Mouse (Mus musculus) adrenal gland, adult 18-20 months (tissue): Measurements from ENCODE around the gene Clcnka. TPM values are rescaled to one million over a fixed set of nuclear protein-coding genes. Genes with fewer than 3 reads are reported as not detected.

Experiments used
- DNase-seq, 2 experiments: peaks; one replicate each; pipeline ENCODE4 v3.0.0; 2021 to 2022; ENCODE audit warnings: low spot score in 2 of 2
- long read RNA-seq, 2 experiments: library from polyadenylated mRNA; stranded (forward); transcript quantifications; one replicate each; pipeline ENCODE4 v2.0.0; 2021
- total RNA-seq, 2 experiments: library from RNA; stranded (reverse); gene quantifications; 1 replicate in 1 of 2; 2 replicates in 1 of 2; pipeline ENCODE4 v1.2.3; 2021

The Clcnka gene
- total RNA-seq: not detected
- long read RNA-seq, experiment 1: 0 reads
- long read RNA-seq, experiment 2: 0 reads

DNA sequence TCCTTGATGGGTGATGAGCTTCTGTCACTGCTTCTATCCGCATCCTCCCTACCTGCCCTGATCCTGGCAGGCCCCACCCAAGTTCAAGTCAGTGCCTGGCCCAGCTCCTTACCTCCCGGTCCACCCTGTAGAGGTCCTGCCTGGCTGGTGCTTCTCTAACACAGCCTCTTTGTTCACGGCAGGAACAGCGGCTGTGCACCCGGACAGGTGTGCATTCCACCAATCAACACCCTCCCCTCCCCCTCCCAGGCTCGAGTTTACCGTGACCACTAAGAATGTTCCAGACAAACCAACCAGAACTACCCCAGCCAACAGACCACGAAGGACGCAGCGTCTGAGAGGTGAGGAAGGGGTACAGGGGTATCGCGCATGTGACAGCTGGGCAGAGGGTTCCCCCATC, at the start of gene Clcnka:
Gene Clcnka, minus strand, starts transcription at position 180 of the 400 bp plus-strand sequence.
- no peak for DNase-seq

DNA sequence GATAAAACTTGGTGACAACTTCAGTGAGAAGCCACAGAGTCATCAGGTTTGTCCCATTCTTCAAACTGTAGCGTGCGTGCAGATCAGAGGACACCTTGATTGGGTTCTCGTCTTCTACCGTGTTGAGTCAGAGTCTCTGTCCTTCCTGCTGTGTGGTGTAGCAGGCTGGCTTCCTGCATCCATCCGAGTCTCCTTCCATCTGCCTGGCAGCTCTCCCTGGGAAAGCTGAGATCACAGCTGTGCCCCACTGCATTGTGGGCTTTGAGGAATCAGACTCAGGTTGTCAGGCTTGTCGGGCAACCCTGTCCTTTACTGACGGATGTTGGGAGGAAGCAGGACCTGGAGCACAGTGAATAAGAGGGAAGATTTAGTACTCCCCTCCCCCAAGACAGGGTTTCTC, 47.7 kb upstream of the Clcnka start:
- no peak for DNase-seq

DNA sequence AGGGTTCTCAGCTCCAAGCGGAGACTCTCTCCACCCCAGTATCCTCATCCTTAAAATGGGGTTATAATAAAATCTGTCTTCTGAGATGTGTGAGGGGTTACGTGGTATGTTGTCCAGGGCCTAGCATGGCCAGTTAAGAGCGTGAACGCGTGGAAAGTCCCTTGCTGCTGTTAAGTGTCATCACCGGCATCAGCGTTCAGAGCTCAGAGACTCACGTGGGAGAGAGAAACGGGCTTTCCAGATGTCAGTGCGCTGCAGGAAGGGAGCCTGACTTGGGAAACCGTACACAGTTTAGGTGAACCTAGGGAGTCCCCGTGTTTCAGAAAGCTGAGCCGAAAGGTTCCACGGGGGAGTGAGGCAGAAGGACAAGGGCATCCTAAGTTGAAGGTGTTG, 46.8 kb upstream of the Clcnka start:
- no peak for DNase-seq

DNA sequence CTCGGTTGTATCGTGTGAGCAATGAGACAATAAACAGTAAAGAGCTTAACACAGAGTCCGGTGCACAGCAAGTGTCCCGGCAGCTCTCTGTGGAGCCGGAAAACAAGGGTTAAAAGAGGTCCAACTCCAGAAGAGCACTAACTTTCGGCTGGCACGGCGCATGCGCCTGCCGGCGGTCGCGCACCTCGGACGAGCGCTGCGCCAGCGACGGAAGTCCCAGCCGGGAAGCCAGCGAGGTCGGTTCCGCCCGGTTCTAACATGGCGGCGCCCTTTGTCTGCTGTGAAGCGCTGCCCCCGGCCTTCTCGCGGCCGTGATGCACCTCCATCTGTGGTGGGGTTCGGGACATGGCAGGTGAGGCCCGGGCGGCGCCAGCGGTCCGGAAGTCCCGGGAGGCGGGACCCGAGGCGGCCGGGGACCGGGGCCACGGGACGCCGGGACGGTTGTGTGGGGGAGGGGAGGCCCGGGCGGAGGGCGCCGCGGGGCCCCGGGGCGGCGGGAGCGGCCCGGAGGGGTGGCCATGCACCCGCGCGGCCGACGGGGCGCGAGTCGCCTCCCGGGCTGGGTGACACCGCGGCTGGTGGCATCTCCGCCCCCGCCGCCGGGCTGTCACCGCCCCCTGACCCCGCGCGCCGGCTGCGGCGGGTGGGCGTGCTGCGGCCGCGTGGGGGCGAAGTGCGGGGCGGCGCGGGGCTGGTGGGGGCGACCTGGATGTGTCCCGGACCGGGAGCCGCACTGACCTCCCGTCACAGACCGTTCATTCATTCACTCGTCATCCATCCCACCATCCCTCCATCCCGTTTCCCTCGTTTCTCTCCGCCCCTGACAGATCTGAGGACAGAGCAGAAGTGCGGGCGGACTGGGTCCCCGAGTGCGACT, 46.2 kb upstream of the Clcnka start, which contains the start of gene Zbtb17:
Gene Zbtb17, plus strand, starts transcription at position 204 of the 877 bp plus-strand sequence.
- DNase-seq: peak; percentile 86 to 92

DNA sequence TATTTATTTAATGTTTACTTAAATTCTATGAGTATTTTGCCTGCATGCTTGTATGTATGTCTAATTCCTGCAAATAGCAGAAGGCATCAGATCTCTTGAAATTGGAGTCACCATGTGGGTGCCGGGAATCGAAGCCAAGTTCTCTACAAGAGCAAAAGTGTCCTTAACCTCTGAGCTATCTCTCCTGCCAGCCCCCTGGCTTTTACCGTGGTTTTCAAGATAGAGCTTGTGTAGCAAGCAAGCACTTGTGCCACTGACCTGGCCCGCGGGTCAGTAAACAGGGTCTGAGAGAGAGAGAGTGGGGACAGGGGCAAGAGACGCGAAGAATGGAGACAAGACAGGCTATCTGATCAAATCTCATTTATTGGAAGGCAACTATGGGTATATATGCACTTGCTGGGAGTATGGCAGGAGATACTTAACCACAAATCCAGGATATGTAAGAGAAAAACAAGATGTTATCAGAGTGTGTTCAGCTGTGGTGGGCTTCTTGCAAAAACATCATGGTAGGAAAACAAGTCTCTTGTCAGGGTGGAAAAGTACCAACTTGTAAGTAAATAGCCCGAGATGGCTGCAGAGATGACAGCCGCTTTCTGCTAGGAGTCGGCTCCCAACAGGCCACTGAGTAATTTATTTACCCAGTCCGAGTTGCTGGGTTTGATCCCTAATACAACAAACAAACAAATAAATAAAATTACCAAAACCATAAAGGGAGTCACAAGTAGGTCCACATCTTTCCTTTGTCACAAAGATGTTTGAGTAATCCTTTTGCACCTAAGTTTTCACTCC, 45.3 kb upstream of the Clcnka start:
- no peak for DNase-seq

DNA sequence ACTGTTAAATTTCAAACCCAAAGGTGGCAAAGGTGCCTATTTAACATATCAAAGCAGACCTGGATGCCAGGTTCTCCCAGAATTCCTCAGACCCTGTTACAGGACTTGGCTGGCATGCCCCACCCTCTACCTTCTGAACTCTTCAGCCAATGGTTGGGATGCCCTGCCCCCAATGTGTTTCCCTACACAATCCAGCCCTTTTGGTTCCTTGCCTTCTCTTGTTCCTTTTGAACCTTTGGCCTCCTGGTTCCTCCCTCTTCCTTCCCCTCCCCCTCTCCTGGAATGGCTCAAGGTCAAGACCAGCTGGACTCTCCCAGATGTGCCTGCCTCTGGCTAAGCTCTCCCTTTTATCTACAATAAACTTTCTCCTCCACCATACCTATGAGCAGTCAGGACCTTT, 42.4 kb upstream of the Clcnka start:
- no peak for DNase-seq

DNA sequence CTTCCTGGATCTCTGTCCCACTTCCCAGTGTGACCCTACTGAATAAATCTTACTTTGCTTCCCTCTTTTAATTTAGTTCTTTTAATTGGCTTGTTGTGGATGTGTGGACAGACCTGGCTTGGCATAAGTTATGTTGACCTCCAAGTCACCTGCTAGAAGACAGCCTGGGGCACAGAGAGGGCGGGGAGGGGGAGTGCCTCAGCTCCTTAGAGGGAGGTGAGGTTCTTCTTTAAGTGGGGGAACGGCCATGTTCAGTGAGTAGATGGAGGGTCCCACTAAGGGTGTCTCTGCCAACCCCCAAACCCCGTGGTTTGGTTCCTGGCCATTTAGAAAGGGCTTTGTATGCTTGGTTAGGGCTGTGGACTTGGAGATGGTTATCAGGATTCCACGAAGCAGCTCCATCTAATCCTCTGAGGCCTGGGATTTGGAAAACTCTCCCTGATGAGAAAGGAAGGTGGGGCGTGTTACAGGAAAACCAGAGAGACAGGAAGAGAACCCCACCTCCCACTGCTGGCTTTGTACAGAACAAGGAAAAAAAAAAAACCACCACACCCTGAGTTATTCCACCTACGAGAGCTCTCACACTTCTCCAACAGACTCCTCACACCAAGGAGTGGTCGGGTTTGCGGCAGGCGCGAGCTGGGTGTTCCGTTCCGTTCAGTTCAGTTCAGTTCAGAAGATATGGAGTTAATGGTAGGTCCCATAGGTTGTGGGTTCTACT, 40.7 kb upstream of the Clcnka start:
- DNase-seq: no peak

DNA sequence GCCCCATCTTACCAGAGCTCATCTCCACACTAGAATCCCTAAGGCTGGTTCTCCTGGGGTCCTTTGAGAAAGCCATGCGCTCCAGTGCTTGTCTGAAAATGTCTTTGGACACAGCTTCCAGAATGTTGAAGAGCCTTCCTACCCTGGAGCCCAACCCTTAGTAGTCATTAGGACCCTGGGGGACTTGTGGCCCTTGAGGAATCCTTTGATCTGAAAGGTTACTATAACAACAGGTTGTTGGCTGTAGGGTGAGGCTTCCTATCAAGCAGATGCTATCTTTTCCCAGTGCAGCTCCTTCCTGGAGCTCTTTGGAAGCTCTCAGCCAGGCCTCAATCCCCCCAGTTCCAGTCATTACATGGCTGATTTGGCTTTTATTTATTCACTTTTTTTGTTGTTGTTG, 37.5 kb upstream of the Clcnka start, which contains the start of gene Srarp:
Gene Srarp, minus strand, starts transcription at position 132 of the 400 bp plus-strand sequence.
- no peak for DNase-seq

DNA sequence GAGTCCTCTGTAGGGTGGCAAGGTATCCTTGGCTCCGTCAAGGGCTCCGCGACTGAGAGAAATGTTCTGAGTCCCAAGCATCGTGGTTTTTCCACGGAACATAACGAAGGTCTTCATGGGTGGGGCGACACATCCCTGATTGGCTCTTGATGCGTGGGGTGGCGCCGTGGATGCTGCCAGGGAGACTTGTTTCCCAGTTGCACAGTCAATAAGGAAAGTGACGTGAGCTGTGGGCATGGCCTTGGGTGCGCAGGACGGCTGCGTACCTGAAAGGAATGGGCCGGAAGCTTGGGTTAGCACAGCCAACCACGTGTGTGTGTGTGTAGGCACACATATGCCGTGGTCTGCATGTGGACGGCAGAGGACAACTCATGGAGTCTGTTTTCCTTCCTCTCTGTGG, 34.7 kb upstream of the Clcnka start:
- no peak for DNase-seq

DNA sequence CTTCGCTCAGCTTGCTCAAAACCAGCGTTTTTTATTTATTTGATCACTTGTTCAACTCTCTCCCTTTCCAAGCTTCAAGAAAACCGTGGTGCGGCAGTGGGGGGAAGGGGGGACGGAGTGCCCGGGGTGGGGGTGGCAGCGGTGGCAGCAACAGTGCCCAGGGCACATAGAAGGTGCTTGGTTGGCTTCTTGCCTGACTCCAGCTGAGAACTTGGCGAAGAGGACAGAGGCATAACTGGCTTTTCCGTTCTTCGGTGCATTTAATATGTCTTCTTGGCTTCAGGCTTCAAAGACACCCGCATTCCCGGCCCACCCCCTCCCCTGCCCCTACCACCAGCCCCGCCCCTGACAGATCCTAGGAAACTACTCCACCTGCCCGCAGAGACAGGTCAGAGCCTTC, 34.1 kb upstream of the Clcnka start:
- DNase-seq: no peak

DNA sequence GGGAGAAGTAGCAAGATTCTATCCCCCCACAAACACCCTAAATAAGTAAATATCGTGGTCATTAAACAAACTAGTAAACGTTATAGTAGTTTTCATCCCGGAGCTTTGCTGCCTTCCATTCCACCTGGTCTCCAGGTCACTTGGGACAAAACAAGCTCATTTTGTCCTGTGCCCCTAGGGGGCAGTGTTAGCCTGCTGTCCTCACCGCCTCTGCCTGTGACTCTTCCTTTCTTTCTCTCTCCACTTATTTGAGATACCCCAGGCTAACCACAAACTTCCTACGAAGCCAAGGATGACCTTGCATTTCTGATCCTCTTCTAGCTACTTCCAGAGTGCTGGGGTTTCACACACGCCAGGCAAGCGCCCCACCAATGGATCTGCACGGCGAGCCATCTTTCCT, 32.5 kb upstream of the Clcnka start:
- DNase-seq: peak; percentile 77 to 79

DNA sequence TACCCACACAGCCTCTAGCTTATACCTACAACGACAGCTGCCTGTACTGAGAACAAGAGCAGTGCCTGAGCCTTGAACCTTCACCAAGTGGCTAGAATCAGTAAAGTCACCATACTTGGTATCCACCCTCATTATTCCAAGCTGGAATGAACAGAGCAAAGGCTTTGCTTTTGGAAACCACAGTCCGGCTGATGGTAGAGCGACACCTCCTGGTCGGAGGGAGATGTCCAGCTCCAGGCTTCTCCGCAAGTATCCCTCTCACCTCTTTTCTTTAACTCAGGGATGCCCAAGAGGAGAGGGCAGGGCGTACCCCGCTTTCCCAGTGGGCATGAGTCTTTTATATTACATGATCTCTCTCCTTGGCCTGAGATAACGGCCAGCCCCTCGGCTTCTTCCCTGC, 31.3 kb upstream of the Clcnka start:
- no peak for DNase-seq

DNA sequence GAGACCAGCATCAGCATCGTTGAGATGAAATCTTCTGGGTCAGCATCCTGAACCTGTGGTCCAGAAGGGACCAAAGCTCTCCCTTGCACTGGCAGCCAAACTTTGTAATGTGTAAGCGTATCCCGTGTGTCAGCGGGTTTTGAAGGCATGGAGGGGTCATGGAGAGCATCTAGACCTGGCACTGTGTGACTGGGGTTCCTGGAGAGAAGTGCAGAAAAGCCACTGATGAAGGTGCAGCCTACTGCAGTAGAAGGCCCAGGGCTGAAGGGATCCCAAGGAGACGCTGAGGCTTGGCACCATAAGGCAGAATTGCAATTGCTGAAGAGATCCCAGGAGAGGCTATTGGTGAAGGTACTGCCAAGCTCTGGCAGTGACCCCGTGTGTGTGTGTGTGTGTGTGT, 30.9 kb upstream of the Clcnka start:
- DNase-seq: no peak

DNA sequence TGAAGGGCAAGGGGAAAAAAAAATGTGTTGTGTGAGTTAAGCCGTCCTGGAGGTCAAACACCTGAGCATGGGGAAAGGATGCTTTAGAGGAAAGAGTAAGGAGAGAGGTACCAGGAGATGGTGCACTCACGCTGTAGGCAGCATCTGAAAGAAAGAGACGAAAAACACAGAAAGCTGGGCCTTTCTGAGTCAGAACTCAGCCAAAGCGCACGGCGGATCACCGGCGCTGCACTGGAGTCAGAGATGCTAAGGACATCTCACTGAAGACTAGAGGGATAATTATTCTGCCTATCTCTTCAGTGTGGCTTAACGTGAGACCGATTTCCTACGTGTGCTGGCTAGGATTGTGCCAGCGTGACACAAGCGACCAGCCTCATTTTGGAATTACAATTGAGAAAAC, 29.4 kb upstream of the Clcnka start:
- no peak for DNase-seq

DNA sequence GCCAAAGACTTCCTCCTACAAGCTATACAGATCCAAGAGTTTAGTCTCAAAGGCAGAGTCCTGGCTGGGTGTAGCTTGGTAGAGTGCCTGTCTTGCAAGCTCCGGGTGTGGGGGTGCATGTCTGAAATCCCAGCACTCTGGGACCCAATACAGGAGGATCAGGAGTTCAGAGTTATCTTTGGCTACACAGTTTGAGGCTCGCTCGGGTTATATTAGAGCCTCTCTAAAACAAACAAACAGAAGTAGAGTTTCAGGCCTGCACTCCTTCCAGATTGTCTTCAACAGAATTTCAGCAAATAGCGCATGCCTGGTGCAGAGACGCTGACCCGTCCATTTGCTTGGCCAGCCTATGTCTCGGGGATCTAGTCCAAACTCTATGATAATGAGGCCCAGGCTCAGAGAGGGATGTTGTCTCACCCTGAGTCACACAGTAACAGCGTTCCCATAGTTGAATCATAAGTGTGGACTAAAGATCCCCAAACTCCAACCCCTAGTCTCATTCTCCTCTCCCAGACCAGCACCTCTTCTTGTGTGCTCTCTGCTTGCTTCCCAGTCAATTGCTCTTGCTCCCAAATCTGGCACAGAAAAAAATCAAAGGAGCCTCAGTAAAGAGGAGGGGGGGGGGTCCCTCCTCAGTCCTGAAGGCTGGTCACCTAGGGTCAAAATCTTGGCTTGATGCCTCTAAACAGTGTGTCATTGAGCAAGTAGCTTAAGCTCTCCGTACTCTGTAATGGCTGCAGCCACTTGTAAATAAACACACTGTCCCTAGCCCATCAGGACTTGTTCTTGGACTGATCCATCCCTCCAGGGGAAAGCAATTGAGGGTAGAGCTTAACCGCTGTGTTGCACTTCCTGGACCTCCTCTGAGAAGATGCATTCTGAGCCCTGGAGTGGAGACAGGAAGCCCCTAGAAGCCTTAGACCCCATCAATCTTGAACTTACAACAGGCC, 28.5 kb upstream of the Clcnka start:
- no peak for DNase-seq

DNA sequence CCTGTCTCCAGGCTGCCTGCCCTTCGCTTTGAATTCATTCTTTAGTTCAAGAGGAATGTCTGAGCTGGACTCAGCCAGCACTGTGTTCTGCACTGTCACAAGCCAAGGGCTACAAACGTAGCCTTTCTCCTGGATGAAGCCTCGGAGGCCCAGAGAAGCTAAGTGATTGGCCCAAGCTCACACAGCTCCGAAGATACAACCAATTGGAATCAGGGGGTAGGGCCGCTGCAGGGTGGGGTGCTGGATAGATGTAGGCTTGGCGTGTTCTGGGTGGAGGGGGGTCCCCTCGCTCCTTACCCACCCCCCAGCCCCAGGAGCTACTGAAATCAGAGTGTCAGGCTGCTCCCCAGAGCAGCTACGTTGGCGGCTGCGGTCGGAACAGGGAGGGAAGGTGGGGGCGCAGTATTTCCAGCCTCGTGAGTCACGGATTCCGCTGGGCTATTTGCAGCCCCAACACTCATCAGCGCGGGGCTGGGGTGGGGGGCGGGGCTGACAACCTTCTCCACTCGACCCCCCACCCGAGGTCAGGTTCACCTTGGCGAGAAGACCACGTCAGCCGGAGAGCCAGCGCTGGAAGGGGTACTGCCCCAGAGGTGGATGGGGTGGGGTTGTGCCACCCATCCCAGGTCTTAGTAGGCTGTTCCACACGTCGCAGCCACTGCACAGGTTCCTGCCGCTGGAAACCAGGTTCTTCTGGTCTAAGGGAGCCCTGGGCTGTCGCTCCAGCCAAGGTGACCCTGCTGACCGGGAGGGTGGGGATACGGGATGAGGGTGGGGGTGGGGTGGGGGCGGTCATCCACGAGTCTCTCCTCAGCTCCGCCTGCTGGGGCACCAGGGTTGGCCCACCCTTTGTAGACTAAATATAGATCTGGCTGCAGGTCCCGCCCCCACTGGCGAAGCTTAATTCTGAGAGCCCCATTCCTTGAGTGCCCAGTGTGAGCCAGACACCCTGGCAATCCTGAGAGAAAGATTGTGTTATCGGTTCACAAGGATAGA, 27.3 kb upstream of the Clcnka start:
- no peak for DNase-seq

DNA sequence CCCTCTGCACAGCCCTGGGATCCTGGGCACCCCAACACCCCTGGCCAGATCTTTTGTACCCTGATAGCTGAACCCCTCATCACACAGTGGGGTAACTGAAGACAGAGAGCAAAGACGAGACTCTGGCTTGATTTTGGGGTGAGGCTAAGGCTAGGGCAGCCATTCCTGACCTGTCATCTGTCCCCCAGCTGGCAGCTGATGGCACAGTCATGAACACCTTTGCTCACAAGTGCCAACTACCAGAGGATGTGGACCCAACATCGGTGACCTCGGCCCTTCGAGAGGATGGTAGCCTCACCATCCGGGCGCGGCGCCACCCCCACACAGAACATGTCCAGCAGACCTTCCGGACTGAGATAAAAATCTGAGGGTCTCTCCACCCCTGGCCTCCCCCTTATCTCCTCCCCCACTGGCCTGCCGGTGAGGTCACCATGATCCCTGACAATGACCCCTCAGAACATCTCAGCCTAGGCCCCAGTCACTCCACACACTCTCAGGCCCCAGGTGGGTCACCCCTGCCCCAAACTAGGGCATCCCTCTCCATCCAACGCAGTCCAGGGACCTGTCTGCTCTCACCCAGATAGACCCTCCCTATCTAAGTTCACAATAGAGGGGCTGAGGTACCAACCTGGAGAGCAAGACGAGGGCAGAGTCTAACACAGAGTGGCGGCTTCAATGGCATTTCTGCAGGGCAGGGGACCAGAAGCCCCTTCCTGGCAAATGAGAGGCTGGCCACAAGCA, 25.3 kb upstream of the Clcnka start:
- no peak for DNase-seq

DNA sequence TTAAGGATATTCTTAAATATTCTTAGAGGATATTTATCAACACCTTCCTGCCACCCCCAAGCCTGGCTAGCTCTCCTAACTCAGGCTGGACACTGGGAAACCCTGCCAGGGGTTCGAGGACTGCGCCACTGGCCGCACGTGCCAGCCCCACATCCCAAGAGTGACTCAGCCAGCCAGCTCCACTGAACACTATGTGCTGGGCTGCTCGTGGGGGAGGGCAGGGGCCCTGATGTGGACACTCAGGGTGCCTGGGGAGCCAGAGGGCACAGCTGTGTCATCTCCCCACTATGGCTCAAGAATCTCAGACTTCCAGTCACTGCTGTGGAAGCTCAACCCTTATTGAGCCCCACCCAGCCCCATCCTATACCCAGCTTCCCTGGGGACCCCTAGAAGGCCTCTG, 24.8 kb upstream of the Clcnka start:
- no peak for DNase-seq
